Mouse (Mus musculus) left cerebral cortex, adult 9 months (tissue): ENCODE results near the gene Bicral.

Experiments used
- DNase-seq, 2 experiments: peaks; one replicate each; pipeline ENCODE4 v3.0.0; 2022; ENCODE audit warnings: low spot score in 2 of 2

Gene Bicral

GRCm38 (mm10) chr17:46857903-46858748, at the start of gene Bicral:
Gene Bicral, minus strand, starts transcription at chr17:46858482.
- peak in 1 of 2 experiments; percentile 66 for DNase-seq

DNA sequence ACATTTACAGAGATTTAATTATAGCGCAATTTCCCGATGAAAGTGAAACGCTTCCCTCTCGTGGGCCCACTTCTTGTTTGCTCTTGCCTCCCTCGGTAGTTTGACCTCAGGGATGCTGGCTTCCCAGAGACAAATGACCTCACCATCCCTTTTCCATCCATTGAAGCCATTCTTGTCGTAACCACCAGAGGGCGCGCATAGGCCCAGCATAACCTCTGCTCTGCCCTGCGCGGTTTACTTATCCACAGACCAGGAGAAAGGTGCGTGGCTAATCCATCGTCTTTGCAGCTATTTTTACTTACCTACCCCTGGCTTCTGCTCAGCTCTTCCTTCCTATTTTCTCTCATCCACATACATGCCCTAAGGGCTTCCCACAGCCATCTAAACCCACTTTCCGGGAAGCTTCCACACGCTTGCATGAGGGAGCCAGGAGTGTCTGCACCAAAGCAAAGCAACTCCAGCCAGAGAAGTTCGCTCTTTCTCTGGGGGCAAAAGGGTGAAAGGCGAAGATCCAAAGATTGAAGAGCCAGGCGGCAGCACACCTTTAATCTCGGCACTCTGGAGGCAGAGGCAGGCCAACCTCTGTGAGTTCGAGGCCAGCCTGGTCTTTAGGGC, 45.7 kb upstream of the Bicral start:
- DNase-seq, result peak in 1 of 2 experiments; percentile 80

DNA sequence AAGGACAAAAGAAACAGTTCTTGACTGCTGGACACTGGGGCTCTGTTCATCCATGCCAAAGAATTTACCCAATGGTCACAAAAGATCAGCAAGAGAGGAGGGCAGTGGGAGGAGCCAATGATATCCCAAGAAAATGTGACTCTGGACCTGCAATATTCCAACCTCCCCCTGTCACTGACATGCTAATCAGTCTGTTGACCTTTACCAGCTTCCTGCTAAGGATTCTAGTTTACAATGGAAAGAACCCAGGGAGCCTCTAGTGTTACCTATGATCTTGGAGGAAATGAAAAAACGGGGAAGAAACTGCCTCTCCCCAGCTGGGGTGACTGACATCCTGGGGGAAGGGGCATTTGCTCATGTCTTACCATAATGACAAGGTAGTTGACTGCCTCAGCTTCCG, 42.7 kb upstream of the Bicral start:
- no peak for DNase-seq

DNA sequence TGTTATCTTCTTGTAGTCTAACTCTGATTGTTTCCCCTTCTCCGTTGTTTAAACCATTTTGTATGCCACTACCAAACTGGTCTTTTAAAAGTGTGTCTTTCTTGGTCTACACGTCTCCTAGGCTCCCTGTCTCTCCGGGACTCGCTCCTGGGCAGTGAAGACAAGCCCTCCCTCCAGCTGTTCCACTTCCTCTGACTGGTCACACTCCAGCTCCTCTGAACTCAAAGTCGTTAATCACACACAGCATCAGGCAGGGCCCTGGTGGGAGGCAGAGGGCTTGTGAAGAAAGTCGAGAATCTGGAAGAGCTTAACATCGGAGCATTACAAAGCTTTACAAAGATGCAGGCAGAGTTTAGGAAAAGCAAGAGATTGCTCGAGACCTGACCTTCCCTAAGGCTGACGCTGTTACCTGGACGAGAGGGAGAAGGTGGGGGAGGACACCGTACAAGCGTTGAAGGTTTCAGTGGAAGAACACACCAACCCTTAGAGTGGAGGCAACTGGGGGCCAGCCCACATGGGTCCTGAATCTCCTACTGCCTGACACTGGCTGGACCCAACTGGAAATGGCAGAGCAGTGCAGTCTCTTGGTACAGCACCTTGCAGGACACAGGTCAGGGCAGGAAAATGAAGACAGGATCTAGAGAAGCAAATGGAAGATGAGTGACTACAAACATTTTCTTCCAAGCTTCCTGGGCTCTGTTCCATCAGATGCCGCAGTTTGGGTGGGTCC, 39.1 kb upstream of the Bicral start:
- no peak for DNase-seq

DNA sequence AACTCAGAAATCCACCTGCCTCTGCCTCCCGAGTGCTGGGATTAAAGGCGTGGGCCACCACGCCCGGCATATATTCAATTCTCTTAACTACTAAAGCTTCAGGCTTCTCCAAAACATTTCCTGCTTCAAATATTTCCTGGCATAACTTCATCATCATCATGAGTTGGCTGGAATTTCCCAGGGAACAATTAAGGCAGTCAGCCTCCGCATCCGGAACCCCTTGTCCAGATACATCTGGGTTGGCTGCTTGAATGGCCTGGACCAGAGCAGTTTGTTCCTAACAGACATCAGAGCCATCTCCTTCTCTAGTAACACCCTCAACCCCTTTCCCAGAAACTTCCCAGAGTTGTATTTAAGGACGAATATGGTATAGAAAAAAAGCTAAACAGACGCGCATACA, 37.1 kb upstream of the Bicral start:
- no peak for DNase-seq

DNA sequence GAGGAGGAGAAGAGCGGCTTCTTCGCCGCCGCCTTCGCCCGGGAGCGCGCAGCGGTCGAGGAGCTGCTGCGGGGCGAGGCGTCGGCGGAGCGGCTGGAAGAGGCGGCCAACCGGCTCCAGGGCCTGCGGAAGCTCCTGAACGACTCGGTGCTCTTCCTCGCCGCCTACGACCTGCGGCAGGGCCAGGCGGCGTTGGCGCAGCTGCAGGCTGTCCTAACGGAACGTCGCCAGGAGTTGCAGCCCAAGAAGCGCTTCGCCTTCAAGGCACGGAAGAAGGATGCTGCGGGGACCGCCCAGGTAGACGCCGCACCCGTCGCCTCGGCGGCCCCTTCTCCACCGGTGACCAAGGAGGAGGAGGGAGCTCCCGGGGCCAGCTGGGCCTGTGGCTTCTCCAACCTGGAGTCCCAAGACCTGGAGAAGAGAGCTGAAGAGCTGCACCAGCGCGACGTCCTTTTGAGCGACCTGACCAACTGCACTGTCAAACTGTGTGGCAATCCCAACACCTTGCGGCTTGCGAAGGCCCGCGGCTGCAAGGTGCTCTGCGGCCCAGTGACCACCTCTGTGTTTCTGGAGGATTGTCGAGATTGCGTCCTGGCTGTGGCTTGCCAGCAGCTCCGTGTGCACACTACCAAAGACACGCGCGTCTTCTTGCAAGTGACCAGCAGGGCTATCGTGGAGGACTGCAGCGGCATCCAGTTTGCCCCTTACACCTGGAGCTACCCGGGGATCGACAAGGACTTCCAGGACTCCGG, 32.7 kb upstream of the Bicral start:
- peak in 1 of 2 experiments; percentile 53 for DNase-seq

DNA sequence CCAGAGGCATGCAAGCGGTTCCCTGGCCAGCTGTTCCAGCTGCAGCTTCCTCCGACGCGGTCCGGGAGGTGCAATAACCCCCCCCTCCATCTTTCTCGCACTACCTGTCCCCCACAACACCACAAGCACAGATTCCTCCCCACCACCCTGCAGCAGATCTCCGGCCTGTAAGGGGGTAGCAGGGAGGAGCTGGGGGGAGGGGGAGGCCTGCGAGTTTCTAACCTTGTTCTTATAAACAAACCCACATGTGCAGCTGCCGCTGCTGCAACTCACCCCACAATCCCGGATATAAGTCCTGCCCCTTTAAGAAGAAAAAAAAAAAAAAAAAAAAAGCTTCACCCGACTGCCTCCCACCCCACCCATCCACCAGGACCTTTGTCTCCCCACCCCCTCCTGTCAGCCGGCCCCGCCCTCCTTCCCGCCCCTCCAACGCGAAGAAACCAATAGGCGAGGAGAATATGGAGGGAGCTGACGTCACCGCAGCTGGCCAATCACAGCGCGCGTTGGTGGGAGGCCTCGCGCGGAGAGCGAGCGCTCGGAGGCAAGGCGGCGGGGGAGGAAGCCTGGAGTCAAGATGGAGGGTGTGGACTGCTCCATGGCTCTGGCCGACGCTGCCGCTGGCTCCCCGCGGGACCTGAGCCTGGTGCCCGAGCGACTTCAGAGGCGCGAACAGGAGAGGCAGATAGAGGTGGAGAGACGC, 32.0 kb upstream of the Bicral start, which contains the start of gene Tbcc:
Gene Tbcc (plus strand): TSS at position 569 of the 700 bp plus-strand sequence.
- peak; percentile 92 to 96 for DNase-seq

- DNase-seq, result peak; percentile 69 to 78
Measured at GRCm38 (mm10) chr17:46889450-46890084, 31.3 kb upstream of the Bicral start.

GRCm38 (mm10) chr17:46888511-46889212, 30.4 kb upstream of the Bicral start:
- DNase-seq, result peak in 1 of 2 experiments; percentile 63

DNA sequence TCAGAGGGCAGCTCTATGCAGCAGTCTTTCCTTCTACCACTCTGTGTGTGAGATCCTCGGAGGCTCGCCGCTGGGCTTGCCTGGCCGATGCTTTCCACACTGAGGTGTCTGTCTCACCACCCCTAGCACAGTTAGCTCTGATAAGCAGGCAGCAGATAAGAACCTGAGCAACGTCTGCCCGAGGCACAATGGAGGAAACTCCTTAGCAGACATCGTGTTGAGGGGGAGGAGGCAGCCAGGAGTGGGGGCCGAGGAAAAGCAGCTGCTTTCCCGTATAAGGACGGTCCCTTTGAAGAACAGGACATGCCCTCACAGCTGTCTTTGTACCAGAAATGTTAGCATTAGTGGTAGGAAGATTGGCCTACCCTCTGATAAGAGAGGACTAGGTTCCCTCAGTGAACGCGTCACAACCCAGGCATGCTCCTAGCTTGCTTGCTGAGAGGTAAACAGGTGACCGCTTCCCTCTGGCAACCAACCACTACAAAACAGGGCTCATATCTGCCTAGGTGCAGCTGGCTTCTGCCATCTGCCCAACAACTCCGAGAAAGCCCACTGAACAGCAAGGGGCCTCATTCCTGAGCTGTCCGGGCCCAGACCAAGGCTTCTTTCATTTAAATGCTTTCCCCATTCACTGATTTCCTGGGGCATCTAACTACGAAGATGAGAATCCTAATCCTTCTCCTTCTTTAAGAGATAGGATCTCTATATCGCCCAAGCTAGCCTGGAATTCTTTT, 27.8 kb upstream of the Bicral start:
- DNase-seq, result no peak

GRCm38 (mm10) chr17:46885218-46885909, 27.1 kb upstream of the Bicral start:
- no peak for DNase-seq

- no peak for DNase-seq
Measured at GRCm38 (mm10) chr17:46884766-46885165, 26.5 kb upstream of the Bicral start.

DNA sequence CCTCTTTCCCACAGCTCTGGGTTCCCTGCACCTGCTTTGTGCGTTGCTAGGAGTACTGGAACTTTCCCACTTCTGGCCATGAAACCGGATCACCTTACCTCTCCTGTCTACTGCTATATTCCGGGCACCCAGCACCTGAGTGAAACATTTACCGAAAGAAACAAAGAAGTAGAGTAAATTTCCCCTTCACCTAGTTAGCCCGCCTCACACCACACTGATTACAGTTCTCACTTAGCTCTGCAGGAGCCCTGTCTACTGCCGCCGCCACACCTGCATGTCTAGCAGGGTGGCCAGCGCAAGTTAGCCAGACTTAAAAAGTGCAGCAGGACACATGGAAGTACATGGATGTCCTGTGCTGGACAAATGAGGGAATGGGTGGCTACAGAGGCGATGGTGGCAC, 24.8 kb upstream of the Bicral start:
- DNase-seq, result no peak

GRCm38 (mm10) chr17:46881728-46882127, 23.4 kb upstream of the Bicral start:
- no peak for DNase-seq

GRCm38 (mm10) chr17:46880322-46880721, 22.0 kb upstream of the Bicral start:
- DNase-seq, result no peak

- no peak for DNase-seq
Measured at GRCm38 (mm10) chr17:46879841-46880311, 21.6 kb upstream of the Bicral start.

GRCm38 (mm10) chr17:46877061-46877460, 18.8 kb upstream of the Bicral start:
- no peak for DNase-seq

GRCm38 (mm10) chr17:46876371-46876950, 18.2 kb upstream of the Bicral start:
- no peak for DNase-seq
